Mouse (Mus musculus) hindbrain, embryonic 16.5 days (tissue): ENCODE results near the gene Neurod6. TPM values are rescaled to one million over a fixed set of nuclear protein-coding genes. Genes with fewer than 3 reads are reported as not detected.
"Not testable (repeated sequence)": the region's sequence is repeated elsewhere in the genome, so short reads cannot be mapped to it uniquely, and the experiment has no call there.

Source experiments
- ATAC-seq: fragments of 200-750 bp; cut with Nextera tagmentation; 2 replicates; pipeline ENCODE4 v1.8.0; 2017; ENCODE audit warnings: moderate TSS enrichment, moderate library complexity
- H3K27ac ChIP-seq: fragments of 300-500 bp; sonication (generic); 2 replicates; pipeline ENCODE4 v1.5.1; 2014; ENCODE audit warnings: low read depth, mild to moderate bottlenecking, control low read depth, low read length, moderate library complexity
- H3K27me3 ChIP-seq: fragments of 300-500 bp; sonication (generic); replicated peaks from 2 replicates; pipeline ENCODE4 v1.6.1; 2014; ENCODE audit warnings: low read length; ENCODE audit not compliant: control insufficient read depth, insufficient read depth
- H3K36me3 ChIP-seq: fragments of 300-500 bp; sonication (generic); 2 replicates; pipeline ENCODE4 v1.6.1; 2014; ENCODE audit warnings: mild to moderate bottlenecking, low read length, moderate library complexity, mixed read lengths; ENCODE audit not compliant: control insufficient read depth, insufficient read depth
- H3K4me1 ChIP-seq: fragments of 300-500 bp; sonication (generic); 2 replicates; pipeline ENCODE4 v1.6.1; 2014; ENCODE audit warnings: low read depth, low read length; ENCODE audit not compliant: control insufficient read depth, insufficient read depth
- H3K4me2 ChIP-seq: fragments of 300-500 bp; sonication (generic); 2 replicates; pipeline ENCODE4 v1.6.1; 2014; ENCODE audit warnings: mild to moderate bottlenecking, low read length, control low read depth, moderate library complexity
- H3K4me3 ChIP-seq: fragments of 300-500 bp; sonication (generic); 2 replicates; pipeline ENCODE4 v1.5.1; 2014; ENCODE audit warnings: mild to moderate bottlenecking, low read length, control low read depth, moderate library complexity
- H3K9ac ChIP-seq: fragments of 300-500 bp; sonication (generic); 2 replicates; pipeline ENCODE4 v1.6.1; 2014; ENCODE audit warnings: low read depth, mild to moderate bottlenecking, control low read depth, low read length, moderate library complexity
- H3K9me3 ChIP-seq: fragments of 300-500 bp; sonication (generic); 2 replicates; pipeline ENCODE4 v1.6.1; 2014; ENCODE audit warnings: mild to moderate bottlenecking, low read length, moderate library complexity; ENCODE audit not compliant: control insufficient read depth
- WGBS: fragments of 180-500 bp; shearing (Covaris S2); extraction: QIAGEN DNeasy Blood & Tissue Kit; methylation state at CpG from one replicate; pipeline ENCODE4 v1.1.7; 2014; 5-methylcytosine and 5-hydroxymethylcytosine counted together
- polyA plus RNA-seq: library from polyadenylated mRNA; unstranded; fragments of >200 nt; fragmentation: Nextera tagmentation; extraction: Ambion mirVana; gene quantifications from 2 replicates; pipeline ENCODE4 v1.2.1, GENCODE M21; 2015

Gene Neurod6
- 33.5 and 39.9 TPM in 2 replicates for polyA plus RNA-seq

DNA sequence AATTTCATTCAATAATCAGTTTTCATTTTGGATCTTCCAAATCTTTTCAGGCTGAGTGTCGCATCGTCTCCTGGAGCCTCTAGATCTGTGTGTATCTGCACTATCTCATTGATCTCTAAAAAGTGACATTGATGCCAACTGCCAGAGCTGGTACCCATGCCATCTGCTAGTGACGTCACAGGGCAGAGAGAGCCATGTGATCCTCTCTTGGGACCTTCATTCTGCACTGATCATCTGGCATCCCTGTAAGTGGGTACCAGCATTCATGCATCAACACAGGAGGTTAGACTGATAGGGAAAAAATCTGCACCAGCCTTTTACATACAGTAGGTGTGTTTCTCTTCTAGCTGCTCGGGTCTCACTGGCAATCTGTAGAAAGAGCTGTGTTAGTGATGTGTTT is at the start of gene Neurod6:
TSS of gene Neurod6 (minus strand) at position 290 of the 400 bp plus-strand sequence.
- H3K27me3 ChIP-seq: no peaks in the 10 kb centered on the region
- no peaks in the 10 kb centered on the region for H3K9me3 ChIP-seq
- no peaks in the 10 kb centered on the region for H3K36me3 ChIP-seq
- no peak within 1 kb of the TSS; the same call in 1 of the 2 replicates for H3K9ac ChIP-seq
- WGBS: 47% methylated on average over 4 of the region's 4 CpGs
- peak within 1 kb of the TSS; percentile 68 for H3K27ac ChIP-seq
- H3K4me2 ChIP-seq: peak within 1 kb of the TSS; percentile 30
- peaks cover 14% of the 10 kb centered on the region for H3K4me1 ChIP-seq
- ATAC-seq: peak; percentile 84
- H3K4me3 ChIP-seq: peak within 1 kb of the TSS; percentile 20

DNA sequence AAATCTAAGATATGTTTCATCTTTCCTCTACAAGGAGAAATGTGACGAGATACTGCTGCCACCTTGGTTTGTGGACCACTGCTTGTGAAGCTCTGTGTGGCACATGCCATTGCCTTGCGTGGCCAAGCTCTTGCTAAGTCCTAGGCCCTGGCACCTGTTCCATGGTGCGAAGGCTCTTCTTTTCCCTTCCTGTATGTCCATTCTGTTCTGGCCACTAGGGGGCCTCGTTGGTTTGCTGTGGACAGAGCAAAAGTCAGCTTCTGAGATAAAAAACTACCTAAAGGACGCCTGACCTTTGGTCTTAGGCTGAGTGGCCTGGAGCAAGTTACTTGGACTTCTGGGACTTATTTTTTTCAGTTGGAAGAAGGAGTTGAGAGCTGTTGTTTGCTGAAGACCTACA is 36.1 kb upstream of the Neurod6 start:
- no peaks in the 10 kb centered on the region for H3K36me3 ChIP-seq
- no peak for ATAC-seq
- H3K4me2 ChIP-seq: no peak overlapping the region
- H3K27ac ChIP-seq: no peak overlapping the region
- no peaks in the 10 kb centered on the region for H3K27me3 ChIP-seq
- H3K9ac ChIP-seq: no peak overlapping the region
- no peaks in the 10 kb centered on the region for H3K9me3 ChIP-seq
- H3K4me3 ChIP-seq: no peak overlapping the region
- WGBS: 35% methylated on average over 5 of the region's 5 CpGs
- no peaks in the 10 kb centered on the region for H3K4me1 ChIP-seq

- Histone ChIP-seq H3K9me3 (no peaks in the 10 kb centered on the region), H3K27ac (no peak overlapping the region), H3K4me2 (no peak overlapping the region), H3K27me3 (no peaks in the 10 kb centered on the region), H3K4me1 (no peaks in the 10 kb centered on the region), H3K9ac (no peak overlapping the region), H3K36me3 (no peaks in the 10 kb centered on the region), H3K4me3 (no peak overlapping the region)
- WGBS: 82% methylated on average over 6 of the region's 6 CpGs
- no peak for ATAC-seq
These were observed 34.4 kb upstream of the Neurod6 start for GRCm38 (mm10) chr6:55715446-55715845.

- not testable (repeated sequence) for H3K27ac ChIP-seq, H3K36me3 ChIP-seq, ATAC-seq, H3K4me1 ChIP-seq, H3K9me3 ChIP-seq, H3K27me3 ChIP-seq, H3K4me2 ChIP-seq, H3K4me3 ChIP-seq, H3K9ac ChIP-seq
- WGBS: 85% methylated on average over 3 of the region's 4 CpGs
These were observed 29.9 kb upstream of the Neurod6 start for GRCm38 (mm10) chr6:55710913-55711312.

DNA sequence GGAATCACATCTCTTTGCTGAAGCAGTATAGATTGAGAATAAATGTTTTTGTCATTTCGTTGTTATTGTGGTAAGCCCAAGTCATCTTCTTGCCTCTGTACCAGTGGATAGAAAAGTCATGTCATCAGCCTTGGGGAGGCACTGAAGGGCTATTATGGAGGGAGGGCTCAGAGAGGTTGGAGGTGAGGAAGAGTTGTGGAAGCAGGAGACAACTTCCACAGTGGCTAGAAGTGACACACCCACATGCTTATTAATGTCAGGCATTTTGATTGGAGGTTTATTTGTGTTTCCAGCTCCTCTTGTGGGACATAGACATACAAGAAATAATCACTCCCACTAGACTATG is 23.7 kb upstream of the Neurod6 start:
- H3K36me3 ChIP-seq: no peaks in the 10 kb centered on the region
- no peaks in the 10 kb centered on the region for H3K9me3 ChIP-seq
- 87% methylated on average over 1 of the region's 1 CpGs for WGBS
- H3K9ac ChIP-seq: no peak overlapping the region
- H3K27ac ChIP-seq: peak overlapping the region; percentile 34; the same call in 1 of the 2 replicates
- no peaks in the 10 kb centered on the region for H3K27me3 ChIP-seq
- H3K4me1 ChIP-seq: no peaks in the 10 kb centered on the region
- no peak overlapping the region; the same call in 1 of the 2 replicates for H3K4me2 ChIP-seq
- no peak overlapping the region for H3K4me3 ChIP-seq
- peak; percentile 20; the same call in 1 of the 2 replicates for ATAC-seq

DNA sequence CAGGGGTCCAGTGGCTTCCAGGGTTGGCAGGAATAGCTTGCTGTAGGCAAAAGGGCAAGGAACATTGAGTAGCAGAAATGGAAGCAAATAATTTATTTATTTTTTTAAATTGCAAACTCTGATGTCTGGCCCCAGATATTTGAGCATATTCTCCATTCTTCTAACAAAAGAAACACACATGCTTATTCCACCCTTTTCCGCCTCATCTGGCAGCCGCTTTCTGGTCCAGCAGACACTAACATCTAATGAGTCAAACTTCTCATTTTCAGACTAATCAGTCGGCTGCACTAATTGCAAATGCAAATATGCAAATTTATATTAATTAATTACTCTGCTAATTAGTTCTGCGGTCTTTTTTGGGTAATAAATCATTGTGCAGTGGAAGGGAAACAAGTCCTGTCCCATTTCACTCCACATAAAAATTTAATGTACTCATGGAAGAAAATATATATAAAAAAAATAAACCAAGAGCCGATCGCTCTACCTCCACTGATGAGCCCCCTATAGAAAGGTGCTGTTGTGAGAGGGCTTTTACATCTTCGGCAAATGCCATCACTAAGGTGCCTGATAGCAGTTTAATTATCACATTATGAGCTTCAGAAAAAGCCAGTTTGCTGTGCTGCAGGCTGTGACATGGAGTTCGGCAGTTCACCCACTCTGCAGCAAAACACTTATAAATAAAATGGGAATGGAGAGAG is 23.1 kb upstream of the Neurod6 start:
- peak; percentile 73 for ATAC-seq
- 55% methylated on average over 8 of the region's 8 CpGs for WGBS
- Histone ChIP-seq H3K4me2 (no peak overlapping the region; the same call in 1 of the 2 replicates), H3K36me3 (no peaks in the 10 kb centered on the region), H3K27me3 (no peaks in the 10 kb centered on the region), H3K4me1 (no peaks in the 10 kb centered on the region), H3K9me3 (no peaks in the 10 kb centered on the region), H3K4me3 (no peak overlapping the region), H3K9ac (no peak overlapping the region), H3K27ac (no peak overlapping the region; the same call in 1 of the 2 replicates)

DNA sequence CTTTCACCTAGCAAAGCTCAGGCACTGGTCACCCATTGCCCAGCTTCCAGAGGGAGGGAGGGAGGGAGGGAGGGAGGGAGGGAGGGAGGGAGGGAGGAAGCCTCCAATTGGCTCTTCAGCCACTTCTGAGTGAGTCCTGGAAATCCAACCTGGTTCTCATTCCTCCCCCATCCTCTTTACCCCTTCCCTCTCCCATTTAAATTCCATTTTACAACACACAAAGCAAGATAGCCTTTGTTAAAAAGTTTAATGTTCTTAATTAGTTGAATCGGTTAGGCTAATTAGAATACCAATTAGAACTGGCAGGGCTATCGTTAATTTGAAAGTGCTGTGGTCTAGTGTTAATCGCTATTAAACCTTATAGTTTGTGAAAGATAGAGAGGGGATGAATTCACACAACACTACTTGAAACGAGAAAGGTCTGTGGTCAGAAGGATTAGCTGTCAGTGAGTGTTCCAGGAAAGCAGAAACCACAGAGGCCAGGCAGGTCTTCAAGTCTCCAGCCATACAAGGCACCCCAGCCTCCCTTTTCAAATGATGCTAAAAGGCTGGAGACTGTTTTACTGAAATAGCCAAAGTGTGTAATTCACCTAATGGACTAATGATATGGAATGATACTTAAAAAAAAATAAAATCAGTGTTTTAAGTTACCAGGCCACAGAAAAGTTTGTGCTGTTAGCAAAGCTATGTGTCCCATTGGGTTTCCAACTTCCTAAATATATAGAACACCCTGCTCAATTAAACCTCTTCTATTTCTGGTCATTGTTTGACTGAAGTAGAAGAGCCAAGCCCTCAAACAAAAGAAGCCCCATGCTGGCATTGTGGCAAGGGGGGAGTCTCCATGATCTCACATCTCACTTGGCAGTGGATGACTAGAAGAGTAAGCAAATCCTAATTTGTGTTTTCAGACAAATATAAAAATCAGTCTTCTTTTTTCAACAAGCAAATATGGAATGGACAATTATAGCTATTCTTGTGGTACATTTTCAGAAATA is 19.6 kb upstream of the Neurod6 start:
- ATAC-seq: no peak
- Histone ChIP-seq H3K4me3 (no peak overlapping the region), H3K9ac (no peak overlapping the region), H3K36me3 (no peaks in the 10 kb centered on the region), H3K4me1 (no peaks in the 10 kb centered on the region), H3K9me3 (no peaks in the 10 kb centered on the region), H3K4me2 (no peak overlapping the region), H3K27me3 (no peaks in the 10 kb centered on the region), H3K27ac (no peak overlapping the region)
- 34% methylated on average over 4 of the region's 4 CpGs for WGBS

DNA sequence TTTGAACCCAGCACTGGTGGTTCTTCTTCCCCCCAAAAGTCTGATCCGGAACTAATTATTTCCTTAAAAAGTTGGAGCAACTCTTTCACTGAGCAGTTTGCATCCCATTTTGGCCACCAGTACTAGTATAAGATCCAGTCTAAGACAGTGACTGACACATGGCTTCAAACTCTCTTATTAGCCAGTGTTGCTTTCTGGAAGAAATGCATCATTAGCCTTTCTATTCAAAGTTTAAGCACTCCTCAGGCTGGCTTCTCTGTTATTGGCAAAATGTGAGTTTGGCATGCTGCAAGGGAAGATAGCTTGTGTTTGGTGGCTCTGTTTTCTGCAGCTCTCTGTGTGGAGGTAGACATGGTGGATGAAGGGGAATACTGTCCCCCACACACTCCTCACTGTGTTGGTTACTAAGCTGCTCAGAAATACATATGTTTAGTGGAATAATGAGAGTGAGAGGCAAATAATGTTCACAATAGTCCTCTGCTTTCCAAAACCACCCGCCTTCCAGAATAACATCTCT is 9.0 kb upstream of the Neurod6 start:
- Histone ChIP-seq H3K9me3 (no peaks in the 10 kb centered on the region), H3K36me3 (no peaks in the 10 kb centered on the region), H3K27me3 (no peaks in the 10 kb centered on the region), H3K4me2 (no peak overlapping the region), H3K4me3 (no peak overlapping the region), H3K27ac (no peak overlapping the region), H3K4me1 (no peaks in the 10 kb centered on the region), H3K9ac (no peak overlapping the region)
- WGBS: 97% methylated on average over 2 of the region's 2 CpGs
- no peak for ATAC-seq

- no peak for ATAC-seq
- 81% methylated on average over 4 of the region's 4 CpGs for WGBS
- Histone ChIP-seq H3K4me3 (no peak overlapping the region), H3K27ac (no peak overlapping the region), H3K4me1 (peaks cover 2% of the 10 kb centered on the region; the same call in 1 of the 2 replicates), H3K9ac (no peak overlapping the region), H3K4me2 (no peak overlapping the region), H3K9me3 (no peaks in the 10 kb centered on the region), H3K27me3 (no peaks in the 10 kb centered on the region), H3K36me3 (no peaks in the 10 kb centered on the region)
These were observed 2.4 kb upstream of the Neurod6 start for GRCm38 (mm10) chr6:55683506-55683905.
